Mouse (Mus musculus): ENCODE data around the gene Lyzl4. TPM values are rescaled to one million over a fixed set of nuclear protein-coding genes. Genes with fewer than 3 reads are reported as not detected.

The Lyzl4 gene
- polyA plus RNA-seq, 2 experiments: 0.21 to 0.33 TPM

GRCm38 (mm10) chr9:121605414-121606278, 36.2 kb downstream of the Lyzl4 start:
- no peaks in the 10 kb centered on the region for H3K36me3 ChIP-seq (ENCODE audit: control insufficient read depth, insufficient read depth, low read length)
- H3K9ac ChIP-seq (ENCODE audit: low read depth, low read length, severe bottlenecking): no peak overlapping the region
- ATAC-seq (ENCODE audit: low FRiP score, low read depth) (peak; percentile 83), DNase-seq (ENCODE audit: low spot score) (peak; percentile 90)
- H3K4me3 ChIP-seq (replicated peaks; ENCODE audit: low read length): no peak overlapping the region
- H3K4me1 ChIP-seq (ENCODE audit: control insufficient read depth, insufficient read depth, low read length): 0 out of 2 replicates have a peak, but pooled peaks cover 7% of the 10 kb centered on the region
- H3K27ac ChIP-seq (replicated peaks; ENCODE audit: low read depth, low read length): no peak overlapping the region
- WGBS: 61% methylated on average over 12 of the region's 12 CpGs
- no peaks in the 10 kb centered on the region for H3K27me3 ChIP-seq (ENCODE audit: control insufficient read depth, insufficient read depth, low read length)
- no peaks in the 10 kb centered on the region for H3K9me3 ChIP-seq (ENCODE audit: control insufficient read depth, low read length)
- TF ChIP-seq POLR2A (IDR thresholded peaks at IDR 0.05; ENCODE audit: borderline replicate concordance, extremely low read depth, insufficient read depth, insufficient read length): no peak
- H3K4me2 ChIP-seq (replicated peaks; ENCODE audit: low read depth, low read length, severe bottlenecking): no peak overlapping the region

- no peak overlapping the region for H3K4me2 ChIP-seq (replicated peaks; ENCODE audit: low read depth, low read length, severe bottlenecking)
- no peak overlapping the region for H3K27ac ChIP-seq (replicated peaks; ENCODE audit: low read depth, low read length)
- TF ChIP-seq POLR2A (IDR thresholded peaks at IDR 0.05; ENCODE audit: borderline replicate concordance, extremely low read depth, insufficient read depth, insufficient read length): no peak
- 82% methylated on average over 2 of the region's 2 CpGs for WGBS
- H3K4me3 ChIP-seq (replicated peaks; ENCODE audit: low read length): no peak overlapping the region
- ATAC-seq (ENCODE audit: low FRiP score, low read depth) (no peak), DNase-seq (ENCODE audit: low spot score) (no peak)
- H3K9ac ChIP-seq (ENCODE audit: low read depth, low read length, severe bottlenecking): no peak overlapping the region
- no peaks in the 10 kb centered on the region for H3K9me3 ChIP-seq (ENCODE audit: control insufficient read depth, low read length)
- H3K36me3 ChIP-seq (ENCODE audit: control insufficient read depth, insufficient read depth, low read length): no peaks in the 10 kb centered on the region
- H3K27me3 ChIP-seq (ENCODE audit: control insufficient read depth, insufficient read depth, low read length): no peaks in the 10 kb centered on the region
- H3K4me1 ChIP-seq (ENCODE audit: control insufficient read depth, insufficient read depth, low read length): 0 out of 2 replicates have a peak, but pooled peaks cover 7% of the 10 kb centered on the region
Observed at GRCm38 (mm10) chr9:121602381-121602780, 39.5 kb downstream of the Lyzl4 start.

- peak; percentile 63 for ATAC-seq (ENCODE audit: low FRiP score, low read depth)
- no peak overlapping the region for H3K9ac ChIP-seq (ENCODE audit: low read depth, low read length, severe bottlenecking)
- no peaks in the 10 kb centered on the region for H3K9me3 ChIP-seq (ENCODE audit: control insufficient read depth, low read length)
- H3K4me3 ChIP-seq (replicated peaks; ENCODE audit: low read length): no peak overlapping the region
- no peak overlapping the region for H3K4me2 ChIP-seq (replicated peaks; ENCODE audit: low read depth, low read length, severe bottlenecking)
- H3K36me3 ChIP-seq (ENCODE audit: control insufficient read depth, insufficient read depth, low read length): no peaks in the 10 kb centered on the region
- 0 out of 2 replicates have a peak, but pooled peaks cover 7% of the 10 kb centered on the region for H3K4me1 ChIP-seq (ENCODE audit: control insufficient read depth, insufficient read depth, low read length)
- peak; percentile 46 for DNase-seq (ENCODE audit: low spot score)
- no peak overlapping the region for H3K27ac ChIP-seq (replicated peaks; ENCODE audit: low read depth, low read length)
- 14% methylated on average over 6 of the region's 6 CpGs for whole genome bisulfite sequencing
- TF ChIP-seq POLR2A (IDR thresholded peaks at IDR 0.05; ENCODE audit: borderline replicate concordance, extremely low read depth, insufficient read depth, insufficient read length): no peak
- H3K27me3 ChIP-seq (ENCODE audit: control insufficient read depth, insufficient read depth, low read length): no peaks in the 10 kb centered on the region
Observed at GRCm38 (mm10) chr9:121600861-121601427, 41.0 kb downstream of the Lyzl4 start.

GRCm38 (mm10) chr9:121600201-121600860, 41.6 kb downstream of the Lyzl4 start:
- 41% methylated on average over 13 of the region's 13 CpGs for WGBS
- Histone ChIP-seq H3K4me1 (ENCODE audit: control insufficient read depth, insufficient read depth, low read length) (0 out of 2 replicates have a peak, but pooled peaks cover 7% of the 10 kb centered on the region), H3K4me3 (replicated peaks; ENCODE audit: low read length) (no peak overlapping the region), H3K36me3 (ENCODE audit: control insufficient read depth, insufficient read depth, low read length) (no peaks in the 10 kb centered on the region), H3K4me2 (replicated peaks; ENCODE audit: low read depth, low read length, severe bottlenecking) (no peak overlapping the region), H3K9me3 (ENCODE audit: control insufficient read depth, low read length) (no peaks in the 10 kb centered on the region), H3K27me3 (ENCODE audit: control insufficient read depth, insufficient read depth, low read length) (no peaks in the 10 kb centered on the region), H3K9ac (ENCODE audit: low read depth, low read length, severe bottlenecking) (no peak overlapping the region), H3K27ac (replicated peaks; ENCODE audit: low read depth, low read length) (no peak overlapping the region; the same call in 1 of the 2 replicates)
- ATAC-seq (ENCODE audit: low FRiP score, low read depth) (no peak), DNase-seq (ENCODE audit: low spot score) (no peak)
- no peak for TF ChIP-seq POLR2A (IDR thresholded peaks at IDR 0.05; ENCODE audit: borderline replicate concordance, extremely low read depth, insufficient read depth, insufficient read length)

- ATAC-seq (ENCODE audit: low FRiP score, low read depth) (no peak), DNase-seq (ENCODE audit: low spot score) (no peak)
- H3K27me3 ChIP-seq (ENCODE audit: control insufficient read depth, insufficient read depth, low read length): no peaks in the 10 kb centered on the region
- 66% methylated on average over 6 of the region's 6 CpGs for WGBS
- H3K27ac ChIP-seq (replicated peaks; ENCODE audit: low read depth, low read length): no peak overlapping the region
- H3K36me3 ChIP-seq (ENCODE audit: control insufficient read depth, insufficient read depth, low read length): no peaks in the 10 kb centered on the region
- no peak overlapping the region for H3K9ac ChIP-seq (ENCODE audit: low read depth, low read length, severe bottlenecking)
- no peak for TF ChIP-seq POLR2A (IDR thresholded peaks at IDR 0.05; ENCODE audit: borderline replicate concordance, extremely low read depth, insufficient read depth, insufficient read length)
- H3K4me2 ChIP-seq (replicated peaks; ENCODE audit: low read depth, low read length, severe bottlenecking): no peak overlapping the region
- no peak overlapping the region for H3K4me3 ChIP-seq (replicated peaks; ENCODE audit: low read length)
- no peaks in the 10 kb centered on the region for H3K9me3 ChIP-seq (ENCODE audit: control insufficient read depth, low read length)
- H3K4me1 ChIP-seq (ENCODE audit: control insufficient read depth, insufficient read depth, low read length): peaks cover 12% of the 10 kb centered on the region; the same call in 1 of the 2 replicates
Observed at GRCm38 (mm10) chr9:121599551-121599950, 42.3 kb downstream of the Lyzl4 start.
